Mouse (Mus musculus) midbrain, embryonic 13.5 days (tissue): ENCODE measurements around the gene Accsl. TPM values are rescaled to one million over a fixed set of nuclear protein-coding genes. Genes with fewer than 3 reads are reported as not detected.

ENCODE experiments used
- polyA plus RNA-seq: library from polyadenylated mRNA; unstranded; fragments of >200 nt; fragmentation: Nextera tagmentation; extraction: Ambion mirVana; gene quantifications from 2 replicates; pipeline ENCODE4 v1.2.1, GENCODE M21; 2015

The Accsl gene
- polyA plus RNA-seq, 1 experiment from 2014 or later, result 0.30 TPM

Other genes starting within 250 kb of the Accsl start
- gene Alx4, start 226.8 kb downstream of the Accsl start, polyA plus RNA-seq, result 0.63 and 0.74 TPM in 2 replicates
- 57.6 and 69.1 TPM in 2 replicates for gene Ext2, start 46.6 kb downstream of the Accsl start, polyA plus RNA-seq
- 6.8 and 7.1 TPM in 2 replicates for gene Accs, start 19.2 kb downstream of the Accsl start, polyA plus RNA-seq
- gene Gm13889, start 88.0 kb upstream of the Accsl start, polyA plus RNA-seq, result 3.0 and 5.0 TPM in 2 replicates
- gene Gm27027, start 127.2 kb upstream of the Accsl start, polyA plus RNA-seq, result not detected in 2 replicates
- 53.5 and 59.6 TPM in 2 replicates for gene Alkbh3, start 141.7 kb upstream of the Accsl start, polyA plus RNA-seq